Mouse (Mus musculus) mesoderm, embryonic 11.5 days (tissue): ENCODE results near the gene Tra2b.
A peak's percentile ranks its signal among the peaks of the same experiment; 100 is the strongest.
"Not testable (repeated sequence)": the region's sequence is repeated elsewhere in the genome, so short reads cannot be mapped to it uniquely, and the experiment has no call there.

Experiments used
- DNase-seq: peaks from one replicate; pipeline ENCODE4 v3.0.0-alpha.2; 2012; ENCODE audit warnings: low read depth, low spot score

The Tra2b gene

DNA sequence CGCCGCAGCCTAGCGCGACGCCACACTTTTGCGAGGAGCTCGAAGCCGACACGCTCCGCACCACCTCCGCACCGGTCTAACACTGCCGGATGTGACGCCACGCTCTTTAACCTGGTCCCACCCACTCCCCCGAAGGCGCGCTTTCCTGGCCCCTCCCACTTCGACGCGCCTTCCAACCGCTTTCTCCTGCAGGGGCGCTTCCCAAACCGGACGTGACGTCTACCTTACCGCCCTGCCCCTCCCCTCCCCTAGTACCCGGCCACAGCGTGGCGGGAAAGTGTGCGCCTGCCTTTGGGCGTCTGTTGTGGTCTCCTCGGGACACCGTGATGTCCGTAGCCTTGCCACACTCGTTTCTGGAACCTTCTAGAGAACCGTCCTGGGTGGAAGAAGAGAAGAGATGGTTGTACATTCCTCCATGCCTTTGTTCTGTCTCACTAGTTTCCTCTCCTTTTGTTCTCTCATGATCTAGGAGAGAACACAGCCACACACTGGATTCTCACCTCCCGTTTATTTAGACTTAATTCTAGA lies at the start of gene Tra2b:
TSS of gene Tra2b (minus strand) at position 157 of the 528 bp plus-strand sequence.
- DNase-seq = peak; percentile 99

DNA sequence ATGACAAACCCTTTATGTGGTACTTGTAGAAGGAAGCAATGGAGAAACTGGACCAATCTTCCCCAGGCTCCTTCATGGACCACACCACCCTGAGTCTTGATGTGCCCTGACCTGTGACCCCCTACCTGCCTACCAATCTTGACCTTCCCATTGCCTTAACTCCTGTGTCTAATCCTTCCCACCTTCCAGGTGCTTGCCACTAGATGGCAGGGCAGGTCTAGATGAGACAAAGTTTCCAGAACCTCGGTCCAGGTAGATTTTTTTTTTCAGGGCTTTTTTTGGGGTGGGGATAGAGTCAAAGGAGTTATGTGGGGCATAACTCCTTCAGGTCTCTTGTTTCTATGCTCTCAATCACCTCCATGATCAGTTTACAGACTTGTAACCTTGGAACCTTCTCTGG lies 44.8 kb upstream of the Tra2b start:
- peak; percentile 15 for DNase-seq

GRCm38 (mm10) chr16:22302606-22303005 lies 36.8 kb upstream of the Tra2b start:
- peak; percentile 69 for DNase-seq

DNA sequence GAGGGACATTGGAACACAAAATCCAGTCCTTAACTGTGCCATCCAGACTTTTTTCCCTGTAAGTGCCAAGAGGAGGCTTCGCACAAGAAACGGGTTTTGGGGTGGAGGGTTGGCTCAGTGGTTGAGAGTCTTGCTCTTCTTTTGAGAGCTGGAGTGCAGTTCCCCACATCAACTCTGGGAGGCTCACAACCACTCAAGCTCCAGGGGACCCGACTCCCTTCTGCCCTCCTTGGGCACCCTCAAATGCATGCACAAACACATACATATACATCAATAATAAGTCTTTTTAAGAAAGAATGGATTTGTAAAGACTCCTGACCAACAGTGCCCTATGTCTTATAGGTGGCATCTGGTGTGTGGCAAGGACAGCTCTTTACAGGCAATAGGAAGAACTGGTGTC lies 35.6 kb upstream of the Tra2b start:
- no peak for DNase-seq

DNA sequence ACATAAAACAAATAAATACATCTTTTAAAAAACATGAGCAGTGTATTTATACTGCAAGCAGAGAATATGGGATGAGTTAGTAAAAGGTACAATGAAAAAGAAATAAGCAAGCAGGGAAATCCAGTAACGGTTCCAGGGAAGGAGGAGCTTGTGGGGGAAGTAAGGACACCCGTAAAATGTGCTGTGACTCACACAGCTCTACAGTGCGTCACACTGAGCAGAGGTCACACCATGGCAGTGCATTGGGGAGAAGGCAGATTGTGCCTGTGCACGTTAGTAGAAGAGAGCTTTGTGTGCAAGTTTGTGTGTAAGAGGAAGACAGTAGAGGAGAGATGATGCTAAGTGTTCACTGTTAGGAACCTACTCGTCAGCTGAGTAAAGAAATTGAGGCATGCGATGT lies 31.1 kb upstream of the Tra2b start:
- DNase-seq = no peak

DNA sequence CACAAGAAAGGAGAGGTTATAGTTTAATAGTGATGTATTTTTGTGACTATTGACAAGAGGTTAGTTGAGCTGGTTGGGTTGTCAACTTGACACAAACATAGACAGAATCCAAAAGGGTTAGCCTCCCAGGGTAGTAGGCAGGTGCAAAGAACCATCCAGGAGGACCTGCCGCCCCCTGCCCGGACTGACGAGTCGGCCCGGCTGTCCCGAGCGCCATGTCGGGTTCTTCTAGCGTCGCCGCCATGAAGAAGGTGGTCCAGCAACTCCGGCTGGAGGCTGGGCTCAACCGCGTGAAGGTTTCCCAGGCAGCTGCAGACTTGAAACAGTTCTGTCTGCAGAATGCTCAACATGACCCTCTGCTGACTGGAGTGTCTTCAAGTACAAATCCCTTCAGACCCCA lies 29.0 kb upstream of the Tra2b start:
- DNase-seq = not testable (repeated sequence)

- no peak for DNase-seq
These were observed 27.8 kb upstream of the Tra2b start for GRCm38 (mm10) chr16:22293600-22293999.

DNA sequence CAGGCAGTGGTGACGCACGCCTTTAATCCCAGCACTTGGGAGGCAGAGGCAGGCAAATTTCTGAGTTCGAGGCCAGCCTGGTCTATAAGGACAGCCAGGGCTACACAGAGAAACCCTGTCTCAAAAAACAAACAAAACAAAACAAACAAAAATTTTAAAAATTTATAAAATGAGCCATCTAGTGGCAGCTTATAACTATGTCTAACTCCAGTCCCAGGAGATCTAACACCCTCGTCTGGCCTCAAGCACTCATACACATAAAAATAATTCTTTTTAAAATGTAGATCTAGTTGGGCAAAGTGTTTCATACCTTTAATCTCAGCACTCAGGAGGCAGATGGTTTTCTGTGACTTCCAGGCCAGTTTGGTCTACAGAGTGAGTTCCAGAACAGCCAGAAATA lies 26.6 kb upstream of the Tra2b start:
- no peak for DNase-seq

DNA sequence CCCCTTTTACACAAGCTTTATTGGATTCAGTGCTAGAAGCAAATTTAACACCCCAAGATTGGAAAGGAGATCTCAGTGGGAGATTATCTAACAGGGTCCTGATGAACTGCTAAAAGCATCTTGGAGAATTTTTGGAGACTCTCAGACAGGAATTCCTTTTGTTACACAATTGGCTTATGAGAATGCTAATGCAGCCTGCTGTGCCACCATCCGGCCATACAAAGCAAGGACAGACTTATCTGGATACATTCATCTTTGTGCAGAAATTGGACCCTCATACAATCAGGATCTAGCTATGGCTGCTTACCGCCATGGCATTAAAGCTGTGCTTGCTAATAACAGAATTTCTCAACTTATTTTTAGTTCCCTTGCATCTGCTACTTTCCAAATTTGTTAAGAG lies 23.8 kb upstream of the Tra2b start:
- no peak for DNase-seq

DNA sequence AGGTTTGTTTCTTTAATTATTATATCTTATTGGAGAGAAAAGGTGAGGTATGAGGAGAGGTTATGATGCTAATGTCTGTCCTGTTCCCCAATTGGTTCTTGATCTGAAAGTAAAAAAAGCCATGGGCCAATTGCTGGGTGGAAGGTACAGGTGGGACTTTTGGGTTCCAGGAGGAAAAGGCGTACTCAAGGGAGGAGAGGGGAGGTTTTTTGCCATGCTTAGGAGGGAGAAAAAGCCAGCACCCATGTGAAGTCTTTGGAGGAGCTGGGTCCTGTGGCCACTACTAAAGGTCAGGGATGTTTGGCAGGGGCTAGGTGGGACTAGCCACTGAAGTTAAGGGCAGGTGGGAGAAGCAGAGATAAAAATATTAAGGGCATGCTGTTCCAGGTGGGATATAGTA lies 21.2 kb upstream of the Tra2b start:
- no peak for DNase-seq

- no peak for DNase-seq
These were observed 10.7 kb upstream of the Tra2b start for GRCm38 (mm10) chr16:22276536-22276935.

- no peak for DNase-seq
These were observed 9.3 kb upstream of the Tra2b start for GRCm38 (mm10) chr16:22275142-22275541.

DNA sequence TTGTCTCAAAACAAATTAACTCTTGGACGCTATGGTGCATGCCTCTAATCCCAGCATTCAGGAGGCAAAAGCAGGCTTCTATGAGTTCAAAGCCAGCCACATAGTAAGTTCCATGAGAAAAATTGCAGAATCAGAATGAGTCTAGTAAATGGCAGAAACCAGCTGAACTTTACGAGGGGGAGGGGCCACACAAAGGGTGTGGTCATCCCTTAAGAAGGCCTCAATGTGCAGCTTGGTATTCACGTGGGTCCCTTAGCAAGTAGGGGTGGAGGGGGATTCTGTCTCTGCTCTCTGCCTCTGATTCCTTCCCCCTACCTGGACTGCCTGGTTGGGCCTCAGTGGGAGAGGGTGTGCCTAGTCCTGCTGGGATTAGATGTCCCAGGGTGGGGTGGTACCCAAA lies 4.7 kb upstream of the Tra2b start:
- no peak for DNase-seq

DNA sequence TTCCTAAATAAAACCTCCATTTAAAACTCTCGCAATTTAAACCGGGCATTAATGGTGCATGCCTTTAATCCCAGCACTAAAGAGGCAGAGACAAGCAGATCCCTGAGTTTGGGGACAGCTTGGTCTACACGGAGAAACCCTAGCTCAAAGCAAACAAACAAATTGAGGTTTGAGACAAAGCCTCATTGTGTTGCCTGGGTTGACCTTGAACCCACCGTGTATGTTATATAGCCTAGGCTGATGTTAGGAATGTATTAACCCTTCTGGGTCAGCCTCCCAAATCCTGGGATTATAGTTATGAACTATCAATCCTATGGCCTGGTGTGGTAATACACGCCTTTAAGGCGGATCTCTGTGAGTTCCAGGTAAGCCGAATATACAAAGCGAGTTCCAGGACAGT lies 579 bp upstream of the Tra2b start:
- DNase-seq = no peak

- DNase-seq = peak; percentile 92
These were observed 600 bp downstream of the Tra2b start for GRCm38 (mm10) chr16:22264962-22265848.

GRCm38 (mm10) chr16:22264232-22264961 lies 1.4 kb downstream of the Tra2b start:
- DNase-seq = no peak

DNA sequence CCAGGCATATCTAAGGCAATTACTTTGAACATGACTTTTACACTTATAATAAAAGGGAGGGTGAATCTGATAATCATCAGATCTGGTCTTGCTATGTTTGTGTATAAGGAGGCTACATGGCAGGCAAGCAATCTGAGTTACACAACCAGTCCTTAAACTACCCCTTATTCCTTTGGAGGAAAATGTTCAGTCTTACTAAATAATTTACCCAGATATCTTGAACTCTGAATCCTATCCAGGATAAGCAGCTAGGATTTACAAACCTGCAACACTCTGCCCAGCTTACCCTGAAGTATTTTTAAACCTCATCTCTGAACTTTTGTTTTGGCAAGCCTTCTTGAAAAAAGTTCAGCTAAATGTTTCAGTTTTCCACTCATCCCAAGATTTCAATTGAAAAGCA lies 2.7 kb downstream of the Tra2b start:
- no peak for DNase-seq

DNA sequence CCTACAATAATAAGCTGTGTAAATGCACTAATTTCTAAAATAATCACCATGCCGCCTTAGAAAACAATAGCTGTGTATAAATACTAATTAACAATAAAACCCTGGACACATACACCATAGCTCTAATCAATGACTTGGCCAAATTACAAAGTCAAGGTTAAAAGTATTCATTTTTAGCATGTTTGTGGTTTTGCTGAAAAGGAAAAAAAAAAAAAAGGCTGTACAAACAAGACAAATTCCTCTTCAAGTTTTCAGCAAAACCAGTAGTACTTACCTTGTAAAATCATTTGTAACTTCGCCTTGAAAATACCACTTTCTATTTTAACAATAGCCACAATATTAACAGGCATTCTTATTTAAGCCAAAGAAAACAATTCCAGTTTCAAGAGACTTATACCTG lies 4.2 kb downstream of the Tra2b start:
- no peak for DNase-seq

- DNase-seq = no peak
These were observed 5.2 kb downstream of the Tra2b start for GRCm38 (mm10) chr16:22260423-22261143.

DNA sequence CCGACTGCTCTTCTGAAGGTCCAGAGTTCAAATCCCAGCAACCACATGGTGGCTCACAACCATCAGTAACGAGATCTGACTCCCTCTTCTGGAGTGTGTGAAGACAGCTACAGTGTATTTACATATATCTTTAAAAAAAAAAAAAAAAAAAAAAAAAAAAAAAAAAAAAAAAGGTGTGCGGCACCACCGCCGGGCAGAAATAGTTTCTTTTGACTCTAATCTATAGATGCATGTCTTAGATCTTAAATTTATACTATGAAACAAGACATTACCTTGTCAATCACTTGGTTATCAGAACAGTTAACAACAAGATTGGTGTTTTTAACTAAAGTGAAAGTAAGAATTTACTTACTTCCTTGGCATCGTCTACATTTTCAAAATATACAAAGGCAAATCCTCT lies 13.6 kb downstream of the Tra2b start:
- DNase-seq = not testable (repeated sequence)

DNA sequence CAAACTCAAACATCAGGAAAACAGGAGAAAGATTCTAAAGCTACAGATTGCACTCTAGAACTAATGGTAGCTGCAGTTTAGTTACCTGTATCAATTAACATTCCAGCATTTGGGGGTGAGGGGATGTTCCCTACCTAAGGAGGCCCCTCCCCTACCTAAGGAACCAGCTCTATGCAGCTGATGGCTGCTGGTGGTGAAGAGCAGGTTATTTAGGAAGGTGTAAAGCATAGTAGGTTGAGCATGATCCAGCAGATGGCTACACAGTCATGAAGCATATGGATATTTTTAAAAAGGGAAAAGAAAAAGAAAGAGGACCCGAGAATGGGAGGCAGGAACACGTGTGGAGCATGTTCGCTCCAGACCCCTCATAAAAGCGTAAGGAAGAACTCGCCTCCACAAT lies 15.5 kb downstream of the Tra2b start:
- DNase-seq = no peak

DNA sequence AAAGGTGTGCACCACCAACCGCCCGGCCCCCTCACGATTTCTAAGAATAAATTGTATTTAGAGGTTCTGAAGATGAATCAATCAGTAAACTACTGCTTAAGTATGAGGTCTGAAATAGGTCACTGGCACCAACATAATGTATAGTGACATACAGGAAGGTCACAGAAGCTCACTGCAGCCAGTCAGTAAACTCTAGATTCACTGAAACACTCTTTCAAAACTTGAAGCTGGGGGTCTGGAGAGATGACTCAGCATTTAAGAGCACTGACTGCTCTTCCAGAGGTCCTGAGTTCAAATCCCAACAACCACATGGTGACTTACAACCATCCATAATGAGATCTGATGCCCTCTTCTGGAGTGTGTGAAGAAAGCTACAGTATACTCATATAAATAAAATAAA lies 16.1 kb downstream of the Tra2b start:
- DNase-seq = no peak
